Mouse (Mus musculus) right cerebral cortex, postnatal 4 days (tissue): Measurements from ENCODE around the gene Elovl3.
A peak's percentile ranks its signal among the peaks of the same experiment; 100 is the strongest.
"Not testable (repeated sequence)": the region's sequence is repeated elsewhere in the genome, so short reads cannot be mapped to it uniquely, and the experiment has no call there.

Experiments
- DNase-seq: peaks from one replicate; pipeline ENCODE4 v3.0.0-alpha.2; 2022

Elovl3 gene

GRCm38 (mm10) chr19:46135789-46136638, 4.3 kb downstream of the Elovl3 start:
- DNase-seq: peak; percentile 43

GRCm38 (mm10) chr19:46136639-46137580, 5.2 kb downstream of the Elovl3 start:
- peak; percentile 52 for DNase-seq

- no peak for DNase-seq
Measured at GRCm38 (mm10) chr19:46140324-46140723, 8.6 kb downstream of the Elovl3 start.

- no peak for DNase-seq
Measured at GRCm38 (mm10) chr19:46141091-46141490, 9.4 kb downstream of the Elovl3 start.

GRCm38 (mm10) chr19:46147511-46148371, 16.0 kb downstream of the Elovl3 start, which contains the start of gene Pitx3:
Pitx3 (minus strand) TSS chr19:46148326.
- peak; percentile 12 for DNase-seq

GRCm38 (mm10) chr19:46148372-46148760, 16.7 kb downstream of the Elovl3 start:
- peak; percentile 66 for DNase-seq

GRCm38 (mm10) chr19:46149091-46149490, 17.4 kb downstream of the Elovl3 start:
- DNase-seq: no peak

GRCm38 (mm10) chr19:46152127-46152803, 20.6 kb downstream of the Elovl3 start, which contains the start of gene Gbf1:
Gbf1 (plus strand) TSS chr19:46152509.
- peak; percentile 83 for DNase-seq

- no peak for DNase-seq
Measured at GRCm38 (mm10) chr19:46165950-46166349, 34.3 kb downstream of the Elovl3 start.

- not testable (repeated sequence) for DNase-seq
Measured at GRCm38 (mm10) chr19:46167169-46167568, 35.5 kb downstream of the Elovl3 start.

- no peak for DNase-seq
Measured at GRCm38 (mm10) chr19:46169396-46169795, 37.7 kb downstream of the Elovl3 start.

- DNase-seq: no peak
Measured at GRCm38 (mm10) chr19:46169913-46170312, 38.2 kb downstream of the Elovl3 start.

- no peak for DNase-seq
Measured at GRCm38 (mm10) chr19:46172541-46172940, 40.8 kb downstream of the Elovl3 start.

GRCm38 (mm10) chr19:46175173-46175572, 43.5 kb downstream of the Elovl3 start:
- DNase-seq: no peak

GRCm38 (mm10) chr19:46177046-46177445, 45.3 kb downstream of the Elovl3 start:
- no peak for DNase-seq

- no peak for DNase-seq
Measured at GRCm38 (mm10) chr19:46180274-46180673, 48.6 kb downstream of the Elovl3 start.

- no peak for DNase-seq
Measured at GRCm38 (mm10) chr19:46182241-46182640, 50.5 kb downstream of the Elovl3 start.
